27 mouse cellular contexts compared by ENCODE assay signal in the genomic region with DNA sequence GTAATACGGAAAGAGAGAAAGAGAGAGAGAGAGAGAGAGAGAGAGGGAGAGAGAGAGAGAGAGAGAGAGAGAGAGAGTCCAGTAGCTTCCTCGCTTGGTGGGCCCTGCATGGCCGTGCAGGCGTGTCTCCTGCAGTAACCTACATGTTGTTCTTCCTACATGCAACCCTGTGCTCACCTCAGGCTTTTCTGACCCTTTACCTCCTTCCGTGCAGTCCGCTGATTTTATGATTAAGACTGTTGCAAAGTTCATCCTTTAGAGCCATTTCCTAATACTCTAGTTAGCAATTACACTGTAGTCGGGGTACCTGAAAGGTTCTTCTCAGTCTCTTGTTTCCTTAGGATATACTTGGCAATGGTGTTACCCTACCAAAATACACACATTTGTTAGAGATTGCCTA.
DNase-seq lines count a peak whose midpoint lies in the region; ATAC-seq and TF ChIP-seq lines count a peak whose summit lies in the region.
"Had no signal": no experiment of that assay in that cellular context is flagged by ENCODE, and none has a peak within 500 bp of the region (broad histone marks: within the 10 kb centered on the region; RNA-seq: fewer than 3 reads in every experiment).

No protein-coding gene starts in this region.

- no peaks in the 10 kb centered on the region for H3K9me3 ChIP-seq in intestine, embryonic 15.5 days
- H3K9me3 ChIP-seq in intestine, postnatal 0 days (ENCODE audit: control insufficient read depth): no peaks in the 10 kb centered on the region
- no peaks in the 10 kb centered on the region for H3K9me3 ChIP-seq in midbrain, embryonic 11.5 days (ENCODE audit: control insufficient read depth, low read length)
- H3K9me3 ChIP-seq: embryonic facial prominence, embryonic 12.5 days; embryonic facial prominence, embryonic 15.5 days; forebrain, embryonic 12.5 days; forebrain, embryonic 15.5 days; G1E; heart, embryonic 12.5 days; heart, embryonic 15.5 days; hindbrain, embryonic 10.5 days; hindbrain, embryonic 13.5 days had no signal

- no peaks in the 10 kb centered on the region for H3K36me3 ChIP-seq in intestine, embryonic 15.5 days
- H3K36me3 ChIP-seq in intestine, postnatal 0 days (ENCODE audit: control insufficient read depth, insufficient read depth): no peaks in the 10 kb centered on the region
- no peaks in the 10 kb centered on the region for H3K36me3 ChIP-seq in midbrain, embryonic 11.5 days (ENCODE audit: control insufficient read depth, insufficient read depth, low read length)
- H3K36me3 ChIP-seq: embryonic facial prominence, embryonic 12.5 days; embryonic facial prominence, embryonic 15.5 days; forebrain, embryonic 12.5 days; forebrain, embryonic 15.5 days; G1E; heart, embryonic 12.5 days; heart, embryonic 15.5 days; hindbrain, embryonic 10.5 days; hindbrain, embryonic 13.5 days had no signal

- 82% methylated on average over 7 of the region's 7 CpGs for WGBS in intestine, embryonic 15.5 days
- WGBS in intestine, postnatal 0 days: 68% methylated on average over 7 of the region's 7 CpGs
- WGBS in midbrain, embryonic 11.5 days: 92% methylated on average over 7 of the region's 7 CpGs

- no peak for TF ChIP-seq CTCF in intestine, postnatal 0 days (IDR thresholded peaks at IDR 0.05; ENCODE audit: low read depth)

- peak; percentile 58; the same call in 1 of the 2 replicates for ATAC-seq in intestine, embryonic 15.5 days
- no peak for ATAC-seq in intestine, postnatal 0 days
- no peak for ATAC-seq in midbrain, embryonic 11.5 days (ENCODE audit: low FRiP score)
- ATAC-seq: forebrain, embryonic 15.5 days; hindbrain, embryonic 16.5 days; Patski had no signal

- H3K27me3 ChIP-seq in intestine, embryonic 15.5 days (replicated peaks): no peaks in the 10 kb centered on the region
- no peaks in the 10 kb centered on the region for H3K27me3 ChIP-seq in intestine, postnatal 0 days (replicated peaks; ENCODE audit: control insufficient read depth, insufficient read depth, low read length)
- no peaks in the 10 kb centered on the region for H3K27me3 ChIP-seq in midbrain, embryonic 11.5 days (ENCODE audit: control insufficient read depth, insufficient read depth, low read length)
- H3K27me3 ChIP-seq: CH12.LX; embryonic facial prominence, embryonic 12.5 days; embryonic facial prominence, embryonic 15.5 days; forebrain, embryonic 12.5 days; forebrain, embryonic 15.5 days; heart, embryonic 12.5 days; heart, embryonic 15.5 days; hindbrain, embryonic 13.5 days; Patski had no signal

- H3K4me1 ChIP-seq in intestine, embryonic 15.5 days (replicated peaks): no peaks in the 10 kb centered on the region
- no peaks in the 10 kb centered on the region for H3K4me1 ChIP-seq in intestine, postnatal 0 days (replicated peaks; ENCODE audit: control insufficient read depth, insufficient read depth, low read length)
- H3K4me1 ChIP-seq in midbrain, embryonic 11.5 days (ENCODE audit: control insufficient read depth, insufficient read depth, low read length): no peaks in the 10 kb centered on the region
- H3K4me1 ChIP-seq: embryonic facial prominence, embryonic 12.5 days; embryonic facial prominence, embryonic 15.5 days; forebrain, embryonic 12.5 days; forebrain, embryonic 15.5 days; heart, embryonic 12.5 days; heart, embryonic 15.5 days; hindbrain, embryonic 10.5 days; hindbrain, embryonic 13.5 days had no signal

- no peak overlapping the region for H3K27ac ChIP-seq in intestine, embryonic 15.5 days
- no peak overlapping the region for H3K27ac ChIP-seq in intestine, postnatal 0 days (ENCODE audit: low read depth, low read length)
- H3K27ac ChIP-seq in midbrain, embryonic 11.5 days (ENCODE audit: low read depth, low read length): no peak overlapping the region
- H3K27ac ChIP-seq: embryonic facial prominence, embryonic 12.5 days; embryonic facial prominence, embryonic 15.5 days; forebrain, embryonic 12.5 days; forebrain, embryonic 15.5 days; heart, embryonic 15.5 days; hindbrain, embryonic 10.5 days; hindbrain, embryonic 13.5 days had no signal

- peak; percentile 60 for DNase-seq in kidney, adult 9 months
- no peak for DNase-seq in kidney, postnatal 14 days
- DNase-seq in gonadal fat pad, adult 2 months (ENCODE audit: low read depth): peak; percentile 16
- no peak for DNase-seq in midbrain, embryonic 11.5 days (ENCODE audit: low spot score, missing footprints)
- DNase-seq: adrenal gland, postnatal 10 days; B cell, adult 2 months; cerebellum, adult 11 months; cerebellum, adult 2 months; cerebellum, adult 9-11 months; cerebellum, postnatal 25 days; gastrocnemius, postnatal 25 days; heart, postnatal 10 days; heart, postnatal 36 days had no signal

- no peak overlapping the region for H3K9ac ChIP-seq in intestine, embryonic 15.5 days
- no peak overlapping the region for H3K9ac ChIP-seq in intestine, postnatal 0 days (ENCODE audit: low read depth, low read length)
- no peak overlapping the region for H3K9ac ChIP-seq in midbrain, embryonic 11.5 days (ENCODE audit: low read length)
- H3K9ac ChIP-seq: embryonic facial prominence, embryonic 12.5 days; embryonic facial prominence, embryonic 15.5 days; forebrain, embryonic 12.5 days; forebrain, embryonic 15.5 days; heart, embryonic 12.5 days; heart, embryonic 15.5 days; hindbrain, embryonic 13.5 days had no signal

- no peak overlapping the region for H3K4me2 ChIP-seq in intestine, embryonic 15.5 days (replicated peaks)
- no peak overlapping the region for H3K4me2 ChIP-seq in intestine, postnatal 0 days (replicated peaks; ENCODE audit: low read depth)
- H3K4me2 ChIP-seq in midbrain, embryonic 11.5 days: no peak overlapping the region
- H3K4me2 ChIP-seq: embryonic facial prominence, embryonic 12.5 days; embryonic facial prominence, embryonic 15.5 days; forebrain, embryonic 12.5 days; forebrain, embryonic 15.5 days; heart, embryonic 12.5 days; heart, embryonic 15.5 days; hindbrain, embryonic 13.5 days had no signal

- H3K4me3 ChIP-seq in intestine, embryonic 15.5 days (replicated peaks): no peak overlapping the region
- H3K4me3 ChIP-seq in intestine, postnatal 0 days (ENCODE audit: low read depth, low read length): no peak overlapping the region
- H3K4me3 ChIP-seq in midbrain, embryonic 11.5 days (ENCODE audit: low read depth, low read length): no peak overlapping the region
- H3K4me3 ChIP-seq: embryonic facial prominence, embryonic 12.5 days; embryonic facial prominence, embryonic 15.5 days; forebrain, embryonic 12.5 days; forebrain, embryonic 15.5 days; heart, embryonic 12.5 days; heart, embryonic 15.5 days; hindbrain, embryonic 10.5 days; hindbrain, embryonic 13.5 days had no signal

Comparison
In these comparisons a context has a peak if more than half of its experiments do, and no peak if none do; other contexts are left out.
1. DNase-seq: peak in kidney, adult 9 months (single experiment) and gonadal fat pad, adult 2 months (single experiment); none in kidney, postnatal 14 days (single experiment) and midbrain, embryonic 11.5 days (single experiment).